Mouse (Mus musculus) C2C12 (cell line): Measurements from ENCODE around the gene Ttyh2.

Experiments used
- CEBPB ChIP-seq: IDR thresholded peaks from one replicate; pipeline ENCODE4 v1.6.1; 2011; ENCODE audit warnings: low read depth, mild to moderate bottlenecking, control low read depth, moderate library complexity
- CTCF ChIP-seq: IDR thresholded peaks from one replicate; pipeline ENCODE4 v1.5.1; 2011; ENCODE audit not compliant: control insufficient read depth, insufficient read depth, insufficient read length
- MAX ChIP-seq: IDR thresholded peaks from one replicate; pipeline ENCODE4 v1.6.1; 2011; ENCODE audit warnings: mild to moderate bottlenecking, control low read depth
- USF1 ChIP-seq: IDR thresholded peaks from one replicate; pipeline ENCODE4 v1.6.1; 2011; ENCODE audit warnings: low read depth, mild to moderate bottlenecking, control low read depth, moderate library complexity

DNA sequence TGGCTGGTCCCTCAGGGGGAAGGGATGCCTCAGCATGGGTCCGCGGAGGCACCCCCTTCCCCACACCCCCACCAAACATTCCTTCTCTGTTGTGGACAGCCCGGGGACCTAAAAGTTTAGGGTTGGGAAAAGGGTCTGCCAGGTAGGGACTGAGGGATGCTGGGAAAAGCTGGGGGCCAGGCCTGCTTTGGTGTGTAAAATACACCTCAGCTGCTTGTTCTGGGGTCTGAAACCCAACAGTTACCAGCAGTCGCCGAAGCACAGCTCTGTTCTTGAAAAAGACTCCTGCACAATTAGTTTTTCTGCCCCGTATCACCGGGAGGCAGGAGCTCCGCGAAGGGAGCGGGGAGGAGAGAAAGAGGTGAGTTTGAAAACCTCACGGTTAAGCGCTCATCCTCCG, 8.4 kb upstream of the Ttyh2 start:
- TF ChIP-seq CTCF (no peak), USF1 (no peak), MAX (no peak), CEBPB (no peak)
